Mouse (Mus musculus): ENCODE measurements around the gene Gbp7.

DNA sequence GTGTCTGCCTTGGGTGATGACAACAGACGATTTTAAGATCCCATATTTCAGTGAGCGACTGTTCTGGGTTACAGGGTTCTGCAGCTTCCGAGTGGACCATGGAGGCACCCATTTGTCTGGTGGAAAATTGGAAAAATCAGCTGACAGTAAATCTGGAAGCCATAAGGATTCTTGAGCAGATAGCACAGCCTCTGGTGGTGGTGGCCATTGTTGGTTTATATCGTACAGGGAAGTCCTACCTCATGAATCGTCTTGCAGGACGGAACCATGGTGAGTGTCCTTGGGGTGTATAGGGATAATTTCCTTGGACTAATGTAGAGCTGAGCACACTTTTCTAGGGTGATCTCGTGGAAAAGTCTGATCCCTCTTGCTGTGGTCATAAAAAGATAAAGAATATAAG lies 31.5 kb downstream of the Gbp7 start:
- TF ChIP-seq GATA1 (IDR thresholded peaks at IDR 0.05; ENCODE audit: low read length) (no peak), TAL1 (IDR thresholded peaks at IDR 0.05; ENCODE audit: low read length) (no peak)
